Mouse (Mus musculus) layer of hippocampus, adult 2 months (tissue): ENCODE measurements around the gene Aldh1l1. TPM values are rescaled to one million over a fixed set of nuclear protein-coding genes. Genes with fewer than 3 reads are reported as not detected.

Experiments used
- DNase-seq, 2 experiments: peaks; one replicate each; pipeline ENCODE4 v3.0.0; 2022; ENCODE audit warnings: low spot score in 2 of 2
- H3K27ac ChIP-seq: fragments of 200-600 bp; 2 replicates; pipeline ENCODE4 v1.8.1; 2022
- H3K4me3 ChIP-seq: fragments of 200-600 bp; 2 replicates; pipeline ENCODE4 v1.8.1; 2022; ENCODE audit warnings: mild to moderate bottlenecking
- CTCF ChIP-seq: fragments of 200-600 bp; conservative IDR thresholded peaks from 2 replicates; pipeline ENCODE4 v1.8.1; 2022; ENCODE audit warnings: antibody characterized with exemption, mild to moderate bottlenecking, moderate library complexity
- total RNA-seq, 2 experiments: library from RNA; stranded (reverse); gene quantifications; 2 replicates each; pipeline ENCODE4 v1.2.3; 2021

The Aldh1l1 gene
- total RNA-seq, 2 experiments from 2014 or later: 39.3 to 45.2 TPM

DNA sequence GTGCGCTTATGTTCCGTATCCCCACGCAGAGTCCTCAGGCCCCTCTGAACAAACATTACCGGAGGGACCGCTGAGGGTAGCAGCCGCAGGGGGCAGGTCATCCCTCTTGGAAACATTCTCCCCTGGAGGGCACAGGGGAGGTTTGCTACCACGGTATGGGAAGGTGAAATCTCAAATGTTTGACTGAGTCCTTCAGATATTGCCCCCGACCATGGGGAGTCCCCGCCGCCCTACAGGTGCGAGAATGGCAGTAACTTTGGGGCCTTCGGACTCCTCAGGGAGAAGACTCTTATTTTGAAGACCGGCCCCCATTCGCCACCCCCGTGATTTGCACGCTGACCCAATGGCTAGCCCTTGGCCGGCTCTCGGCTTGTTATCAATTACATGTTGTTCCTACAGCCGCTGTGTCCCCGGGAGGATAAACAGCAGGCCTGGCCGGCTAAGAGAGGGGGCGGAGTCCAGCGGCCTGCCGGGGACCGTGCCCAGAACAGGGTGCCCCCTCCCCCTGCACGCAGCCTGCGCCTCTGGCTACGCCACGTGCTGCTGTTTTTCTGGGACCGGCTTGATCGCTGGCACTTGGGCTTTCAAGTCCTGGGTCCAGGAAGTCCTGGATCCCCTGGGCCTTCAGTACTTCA lies 22.9 kb upstream of the Aldh1l1 start:
- no peak; the same call in 1 of the 2 replicates for TF ChIP-seq CTCF
- H3K27ac ChIP-seq: peak overlapping the region; percentile 98
- H3K4me3 ChIP-seq: peak overlapping the region; percentile 96
- DNase-seq: peak; percentile 78 to 91

DNA sequence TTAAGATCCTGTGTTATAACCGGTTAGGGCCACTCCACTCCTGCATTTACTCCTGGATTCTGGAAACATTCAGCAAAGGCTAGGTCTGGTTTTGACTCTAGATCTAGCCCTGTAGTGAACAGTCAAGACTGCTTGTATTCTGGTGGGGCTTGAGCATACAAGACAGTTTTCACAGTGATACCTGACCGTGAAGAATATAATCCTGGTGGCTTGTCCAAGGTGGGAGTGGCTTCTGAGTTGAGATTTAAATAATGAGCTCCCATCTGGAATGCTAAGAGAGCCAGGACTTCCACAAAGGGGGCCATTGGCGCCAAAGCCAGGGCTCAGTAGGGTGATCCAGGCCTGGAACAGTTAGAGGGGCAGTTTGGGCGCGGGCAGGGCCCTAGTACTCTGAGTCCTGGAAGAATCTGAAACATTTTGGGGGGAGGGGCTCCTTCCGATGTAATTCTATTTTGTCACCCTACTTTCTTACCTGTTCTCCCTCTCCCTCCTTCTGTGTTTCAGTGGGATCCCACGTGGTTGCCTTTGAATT lies 22.3 kb upstream of the Aldh1l1 start:
- DNase-seq: no peak
- peak overlapping the region; percentile 98 for H3K27ac ChIP-seq
- H3K4me3 ChIP-seq: peak overlapping the region; percentile 96
- no peak for TF ChIP-seq CTCF

DNA sequence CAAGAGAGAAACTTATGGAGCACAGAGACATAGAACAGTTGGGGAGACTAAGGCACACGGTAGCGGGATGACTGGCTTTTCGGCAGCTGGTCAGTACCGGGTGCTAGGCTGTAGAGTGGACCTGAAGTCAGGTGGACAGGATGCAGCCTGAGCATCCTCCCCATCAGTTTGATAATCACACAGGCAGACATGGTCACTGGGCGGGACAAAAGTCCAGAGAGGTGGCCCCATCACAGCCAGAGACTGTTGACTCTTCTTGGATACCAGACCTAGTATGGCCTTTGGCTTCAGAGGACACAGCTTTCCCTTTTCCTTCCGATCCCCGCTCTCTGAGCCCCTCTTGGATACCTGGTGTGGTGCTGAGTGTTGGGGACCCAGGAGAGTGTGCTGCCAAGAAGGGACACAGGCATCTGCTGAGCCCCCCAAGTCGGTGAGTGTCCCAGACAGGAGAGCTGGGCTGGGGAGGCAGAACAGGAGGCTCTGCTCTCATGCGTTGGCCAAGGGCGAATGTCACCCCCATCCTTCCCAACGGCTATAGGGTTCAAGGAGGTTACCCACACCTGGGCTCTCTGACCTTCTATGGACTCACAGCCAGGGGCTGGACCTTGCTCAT lies 21.1 kb upstream of the Aldh1l1 start:
- no peak overlapping the region; the same call in 1 of the 2 replicates for H3K4me3 ChIP-seq
- no peak for DNase-seq
- TF ChIP-seq CTCF: no peak
- peak overlapping the region; percentile 98 for H3K27ac ChIP-seq

DNA sequence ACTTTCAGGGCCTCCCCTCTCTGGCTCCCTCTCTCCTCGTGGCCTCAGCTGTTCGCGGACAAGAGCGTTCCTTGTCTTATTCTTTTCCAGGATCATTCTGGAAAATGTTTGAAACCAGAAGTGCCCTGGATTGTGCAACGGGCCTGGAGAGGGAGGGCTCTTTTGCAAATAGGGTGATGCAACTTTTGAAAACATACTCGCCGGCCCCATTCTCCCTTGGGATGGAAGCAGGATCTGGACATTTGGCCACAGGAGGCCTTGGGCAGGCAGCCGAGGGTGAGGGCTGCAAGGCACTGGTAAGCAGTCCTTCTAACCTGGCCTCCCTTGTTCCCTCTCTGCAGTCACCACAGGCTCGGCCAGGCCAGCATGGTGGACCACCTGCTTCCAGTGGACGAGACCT lies 20.1 kb upstream of the Aldh1l1 start:
- no peak for TF ChIP-seq CTCF
- Histone ChIP-seq H3K27ac (peak overlapping the region; percentile 98), H3K4me3 (no peak overlapping the region)
- no peak for DNase-seq

DNA sequence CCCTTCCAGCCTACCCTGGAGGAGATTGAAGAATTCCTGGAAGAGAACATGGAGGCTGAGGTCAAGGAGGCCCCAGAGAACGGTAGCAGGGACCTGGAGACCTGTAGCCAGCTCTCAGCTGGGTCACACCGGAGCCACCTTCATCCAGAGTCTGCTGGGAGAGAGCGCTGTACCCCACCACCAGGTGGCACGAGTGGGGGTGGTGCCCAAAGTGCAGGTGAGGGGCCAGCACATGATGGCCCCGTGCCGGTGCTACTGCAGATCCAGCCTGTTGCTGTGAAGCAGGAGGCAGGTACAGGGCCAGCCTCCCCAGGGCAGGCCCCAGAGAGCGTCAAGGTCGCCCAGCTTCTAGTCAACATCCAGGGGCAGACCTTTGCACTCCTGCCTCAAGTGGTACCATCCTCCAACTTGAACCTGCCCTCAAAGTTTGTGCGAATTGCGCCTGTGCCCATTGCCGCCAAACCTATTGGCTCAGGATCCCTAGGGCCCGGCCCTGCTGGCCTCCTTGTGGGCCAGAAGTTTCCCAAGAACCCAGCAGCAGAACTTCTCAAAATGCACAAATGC lies 19.3 kb upstream of the Aldh1l1 start:
- Histone ChIP-seq H3K4me3 (no peak overlapping the region), H3K27ac (peak overlapping the region; percentile 98; the same call in 1 of the 2 replicates)
- no peak for TF ChIP-seq CTCF
- DNase-seq: no peak

DNA sequence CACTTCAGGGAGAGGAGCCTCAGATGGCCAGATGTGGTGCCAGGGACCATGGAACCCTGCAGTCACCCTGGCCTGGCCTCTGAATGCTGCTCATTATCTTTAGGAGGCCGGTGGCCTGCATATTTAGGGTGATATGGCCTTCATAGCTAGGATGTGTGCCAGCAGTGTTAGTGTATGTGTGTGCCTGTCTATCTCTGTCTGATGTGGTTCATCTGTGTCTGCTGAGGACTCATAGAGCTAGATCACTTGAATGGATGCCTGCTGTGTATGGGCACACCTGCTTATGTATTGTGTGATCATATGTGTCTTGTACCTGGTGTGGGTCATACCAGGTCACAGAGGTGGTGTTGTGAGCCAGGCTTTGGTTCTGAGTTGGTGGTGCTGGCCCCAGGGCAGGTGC lies 18.0 kb upstream of the Aldh1l1 start:
- no peak overlapping the region for H3K4me3 ChIP-seq
- DNase-seq: no peak
- TF ChIP-seq CTCF: no peak
- peak overlapping the region; percentile 18; the same call in 1 of the 2 replicates for H3K27ac ChIP-seq

DNA sequence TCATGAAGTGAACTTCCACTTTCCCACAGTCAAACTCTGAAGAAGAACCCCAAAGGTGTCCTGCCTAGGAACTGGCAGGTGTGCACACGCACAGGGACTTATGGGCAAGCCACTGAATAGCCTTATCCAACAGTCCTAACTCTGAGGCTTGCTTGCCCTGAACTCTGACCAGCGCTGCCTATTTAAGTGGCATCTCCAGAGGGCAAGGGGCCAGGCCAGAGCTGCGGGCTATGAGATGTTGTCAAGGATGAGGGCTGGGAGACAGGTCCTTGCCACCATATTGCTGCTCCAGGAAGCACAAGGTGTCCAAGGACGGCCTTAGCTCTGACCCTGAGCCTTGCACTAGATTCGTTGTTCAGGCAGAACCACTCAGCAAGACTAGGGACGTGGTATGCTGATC lies 17.2 kb upstream of the Aldh1l1 start:
- no peak for TF ChIP-seq CTCF
- peak overlapping the region; percentile 14; the same call in 1 of the 2 replicates for H3K27ac ChIP-seq
- DNase-seq: no peak
- no peak overlapping the region for H3K4me3 ChIP-seq

DNA sequence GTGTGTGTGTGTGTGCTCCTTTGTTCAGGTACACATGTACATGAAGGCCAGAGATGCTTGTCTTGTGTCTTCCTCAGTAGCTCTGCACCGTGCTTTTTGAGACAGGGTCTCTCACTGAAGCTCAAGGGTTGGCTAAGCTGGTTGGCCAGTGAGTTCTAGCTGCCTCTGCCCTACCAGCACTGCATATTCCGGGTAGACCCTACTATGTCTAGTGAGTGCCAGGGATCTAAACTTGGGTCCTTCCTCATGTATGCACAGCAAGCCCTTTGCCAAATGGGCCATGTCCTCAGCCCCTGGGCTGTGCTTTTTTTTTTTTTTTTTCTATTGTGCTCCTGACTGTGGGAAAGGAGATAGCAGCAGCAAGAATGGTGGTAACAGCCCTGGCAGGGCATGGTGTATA lies 16.0 kb upstream of the Aldh1l1 start:
- Histone ChIP-seq H3K4me3 (no peak overlapping the region), H3K27ac (peak overlapping the region; percentile 81)
- no peak for TF ChIP-seq CTCF
- no peak for DNase-seq

DNA sequence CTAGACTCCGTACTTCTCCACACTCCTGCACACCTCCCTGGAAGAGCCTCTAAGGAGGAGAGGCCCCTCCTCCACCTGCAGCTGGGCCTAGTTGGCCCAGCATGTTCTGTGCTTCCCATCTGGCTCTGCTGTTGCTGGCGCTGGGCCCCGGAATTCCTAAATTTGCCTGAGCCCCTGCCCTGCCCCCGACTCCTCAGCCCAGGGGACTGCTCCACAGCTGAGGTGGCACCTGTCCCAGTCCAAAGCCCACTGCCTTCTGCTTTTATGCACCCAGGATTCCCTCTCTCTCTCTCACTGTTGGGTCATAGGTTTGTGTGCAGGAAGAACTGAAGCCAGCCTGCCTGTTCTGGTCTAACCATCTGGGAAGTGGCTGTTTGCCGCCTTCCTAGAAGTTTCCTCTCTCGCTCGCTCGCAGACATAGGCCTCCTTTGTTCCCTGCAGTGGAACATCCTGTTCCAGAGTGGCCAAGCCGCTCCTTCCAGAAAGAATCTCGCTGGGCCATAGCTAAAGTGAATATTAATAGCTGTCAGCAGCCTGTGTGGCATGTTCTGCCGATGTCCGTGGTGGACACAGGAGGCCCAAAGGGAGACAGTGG lies 15.2 kb upstream of the Aldh1l1 start:
- TF ChIP-seq CTCF: no peak
- peak; percentile 56 to 63 for DNase-seq
- Histone ChIP-seq H3K4me3 (no peak overlapping the region), H3K27ac (peak overlapping the region; percentile 81)

DNA sequence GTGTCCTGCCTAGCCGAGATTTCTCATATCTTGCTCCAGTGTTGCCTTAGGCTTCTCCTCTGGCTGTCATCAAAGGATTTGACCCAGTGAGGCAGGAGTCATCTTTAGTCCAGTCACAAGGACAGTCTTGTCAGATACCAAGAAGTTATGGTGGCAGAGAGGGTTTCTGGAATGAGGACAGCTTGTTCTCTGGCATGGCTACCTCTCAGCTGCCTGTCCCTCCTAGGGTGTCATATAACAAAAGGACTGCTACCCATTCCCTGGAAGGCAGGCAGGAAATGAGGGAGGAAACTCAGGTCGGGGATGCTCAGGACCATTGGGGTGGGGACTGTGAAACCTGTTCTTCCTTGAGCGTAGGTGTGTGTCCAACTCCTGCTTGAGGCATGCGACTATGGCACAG lies 14.1 kb upstream of the Aldh1l1 start:
- Histone ChIP-seq H3K27ac (peak overlapping the region; percentile 81), H3K4me3 (no peak overlapping the region)
- no peak for DNase-seq
- no peak for TF ChIP-seq CTCF

DNA sequence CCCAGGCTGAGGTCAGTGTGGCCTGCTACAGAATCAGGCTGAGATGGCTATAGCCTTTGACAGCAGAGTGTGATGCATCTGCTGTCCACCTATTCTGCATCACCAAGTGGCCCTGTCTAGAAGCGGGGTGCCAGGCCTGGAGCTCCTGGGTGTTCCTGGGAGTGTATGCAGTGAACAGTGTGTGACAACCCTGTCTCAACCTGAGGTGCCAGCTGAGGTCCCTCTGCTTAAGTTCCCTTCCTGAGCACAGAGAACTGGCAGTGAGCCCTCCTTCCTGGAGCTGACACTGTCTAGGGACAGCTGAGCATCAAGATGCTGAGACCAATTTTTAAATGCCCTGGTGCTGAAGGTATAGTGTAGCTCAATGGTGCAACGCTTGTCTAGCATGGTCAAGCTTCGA lies 13.5 kb upstream of the Aldh1l1 start:
- Histone ChIP-seq H3K27ac (no peak overlapping the region), H3K4me3 (no peak overlapping the region)
- DNase-seq: no peak
- no peak for TF ChIP-seq CTCF

DNA sequence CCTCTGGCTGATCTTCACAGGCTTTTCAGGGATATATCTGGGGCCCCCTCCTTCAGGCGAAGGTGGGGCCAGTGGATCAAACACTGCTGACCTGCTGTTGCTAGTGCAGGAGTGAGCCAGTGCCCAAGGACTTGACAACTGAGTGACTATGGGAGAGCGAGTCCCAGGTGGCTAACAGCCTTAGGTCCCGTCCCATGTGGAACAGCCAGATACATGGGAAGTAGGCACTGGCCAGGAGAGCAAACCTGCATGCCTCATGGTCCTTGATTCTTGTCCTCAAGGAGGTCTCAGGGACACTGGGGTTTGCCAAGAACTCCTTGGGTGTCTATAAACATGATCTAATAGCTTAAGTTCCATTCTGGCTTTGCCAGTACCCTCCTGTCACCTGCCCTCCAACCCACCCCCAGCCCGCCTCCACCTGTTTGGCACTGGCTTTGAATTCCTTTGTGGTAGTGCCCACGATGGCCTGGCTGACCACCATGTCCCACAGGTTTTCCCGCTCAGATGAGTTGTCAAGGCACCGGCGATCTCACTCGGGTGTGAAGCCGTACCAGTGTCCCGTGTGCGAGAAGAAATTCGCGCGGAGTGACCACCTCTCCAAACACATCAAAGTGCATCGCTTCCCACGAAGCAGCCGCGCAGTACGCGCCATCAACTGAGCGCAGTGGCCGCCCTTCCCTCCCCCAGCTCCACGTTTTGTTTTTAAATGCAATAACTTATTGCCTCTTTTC lies 12.4 kb upstream of the Aldh1l1 start:
- no peak for TF ChIP-seq CTCF
- no peak for DNase-seq
- no peak overlapping the region for H3K4me3 ChIP-seq
- no peak overlapping the region for H3K27ac ChIP-seq

DNA sequence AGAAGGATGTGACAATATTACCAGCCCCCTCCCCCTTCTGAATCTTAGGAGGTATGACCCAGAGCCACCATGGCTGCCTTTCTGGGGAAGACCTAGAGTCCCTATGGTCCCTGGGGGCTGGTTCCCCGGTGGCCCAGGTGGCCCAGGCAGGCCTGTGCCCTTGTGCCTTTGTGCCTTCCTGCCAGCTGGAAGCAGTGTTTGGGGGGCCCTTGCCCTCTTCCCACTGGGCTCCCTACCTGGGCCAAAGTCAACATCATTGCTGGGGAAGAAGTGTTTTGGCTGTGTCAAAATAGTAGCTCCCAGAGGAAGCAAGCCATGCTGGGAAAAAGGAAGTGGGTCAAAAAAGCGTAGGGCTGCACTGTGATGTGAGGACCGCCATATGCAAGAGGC lies 11.9 kb upstream of the Aldh1l1 start:
- Histone ChIP-seq H3K27ac (no peak overlapping the region), H3K4me3 (no peak overlapping the region)
- no peak for TF ChIP-seq CTCF
- DNase-seq: no peak
